Mouse (Mus musculus) heart, postnatal 0 days (tissue): ENCODE results near the gene Lamtor2. TPM values are rescaled to one million over a fixed set of nuclear protein-coding genes. Genes with fewer than 3 reads are reported as not detected.
A peak's percentile ranks its signal among the peaks of the same experiment; 100 is the strongest.

ENCODE experiments used
- ATAC-seq: fragments of 200-750 bp; cut with Nextera tagmentation; 2 replicates; pipeline ENCODE4 v1.8.0; 2017; ENCODE audit warnings: low read depth, moderate number of reproducible peaks, moderate library complexity; ENCODE audit not compliant: insufficient read depth
- DNase-seq: peaks from one replicate; pipeline ENCODE4 v3.0.0-alpha.2; 2016; ENCODE audit warnings: low spot score
- H3K27ac ChIP-seq: fragments of 300-500 bp; sonication (generic); 2 replicates; pipeline ENCODE4 v1.5.1; 2014; ENCODE audit warnings: low read depth, mild to moderate bottlenecking
- H3K27me3 ChIP-seq: fragments of 300-500 bp; sonication (generic); 2 replicates; pipeline ENCODE4 v1.6.1; 2014; ENCODE audit warnings: low read length, mixed read lengths; ENCODE audit not compliant: control insufficient read depth, insufficient read depth
- H3K36me3 ChIP-seq: fragments of 300-500 bp; sonication (generic); replicated peaks from 2 replicates; pipeline ENCODE4 v1.6.1; 2014; ENCODE audit warnings: low read length, mixed read lengths; ENCODE audit not compliant: control insufficient read depth, insufficient read depth
- H3K4me1 ChIP-seq: fragments of 300-500 bp; sonication (generic); 2 replicates; pipeline ENCODE4 v1.6.1; 2014; ENCODE audit warnings: antibody characterized with exemption; ENCODE audit not compliant: control insufficient read depth, insufficient read depth
- H3K4me2 ChIP-seq: fragments of 300-500 bp; sonication (generic); 2 replicates; pipeline ENCODE4 v1.6.1; 2014; ENCODE audit warnings: low read depth, mild to moderate bottlenecking, low read length, moderate library complexity
- H3K4me3 ChIP-seq: fragments of 300-500 bp; sonication (generic); 2 replicates; pipeline ENCODE4 v1.5.1; 2014; ENCODE audit warnings: low read depth, low read length
- H3K9ac ChIP-seq: fragments of 300-500 bp; sonication (generic); replicated peaks from 2 replicates; pipeline ENCODE4 v1.6.1; 2014; ENCODE audit warnings: low read depth, low read length, mixed read lengths
- H3K9me3 ChIP-seq: fragments of 300-500 bp; sonication (generic); replicated peaks from 2 replicates; pipeline ENCODE4 v1.6.1; 2016; ENCODE audit warnings: low read length; ENCODE audit not compliant: control insufficient read depth
- CTCF ChIP-seq: IDR thresholded peaks from 2 replicates; pipeline ENCODE4 v1.5.1; 2016; ENCODE audit warnings: antibody characterized with exemption, control low read depth, low read depth
- EP300 ChIP-seq: IDR thresholded peaks from 2 replicates; pipeline ENCODE4 v1.6.1; 2016; ENCODE audit warnings: antibody characterized with exemption, low read depth
- WGBS: fragments of 180-500 bp; shearing (Covaris S2); extraction: QIAGEN DNeasy Blood & Tissue Kit; methylation state at CpG from one replicate; pipeline ENCODE4 v1.1.7; 2014; 5-methylcytosine and 5-hydroxymethylcytosine counted together
- polyA plus RNA-seq: library from polyadenylated mRNA; unstranded; fragments of >200 nt; fragmentation: Nextera tagmentation; extraction: Ambion mirVana; gene quantifications from 2 replicates; pipeline ENCODE4 v1.2.1, GENCODE M21; 2015
- total RNA-seq: library from RNA; depleted of rRNA; stranded (reverse); fragments of >200 nt; gene quantifications from 2 replicates; pipeline ENCODE4 v1.2.3, GENCODE M21; 2014; ENCODE audit warnings: low replicate concordance

Lamtor2 gene
- total and polyA plus RNA-seq, 2 experiments from 2014 or later = 3.6 to 131 TPM

DNA sequence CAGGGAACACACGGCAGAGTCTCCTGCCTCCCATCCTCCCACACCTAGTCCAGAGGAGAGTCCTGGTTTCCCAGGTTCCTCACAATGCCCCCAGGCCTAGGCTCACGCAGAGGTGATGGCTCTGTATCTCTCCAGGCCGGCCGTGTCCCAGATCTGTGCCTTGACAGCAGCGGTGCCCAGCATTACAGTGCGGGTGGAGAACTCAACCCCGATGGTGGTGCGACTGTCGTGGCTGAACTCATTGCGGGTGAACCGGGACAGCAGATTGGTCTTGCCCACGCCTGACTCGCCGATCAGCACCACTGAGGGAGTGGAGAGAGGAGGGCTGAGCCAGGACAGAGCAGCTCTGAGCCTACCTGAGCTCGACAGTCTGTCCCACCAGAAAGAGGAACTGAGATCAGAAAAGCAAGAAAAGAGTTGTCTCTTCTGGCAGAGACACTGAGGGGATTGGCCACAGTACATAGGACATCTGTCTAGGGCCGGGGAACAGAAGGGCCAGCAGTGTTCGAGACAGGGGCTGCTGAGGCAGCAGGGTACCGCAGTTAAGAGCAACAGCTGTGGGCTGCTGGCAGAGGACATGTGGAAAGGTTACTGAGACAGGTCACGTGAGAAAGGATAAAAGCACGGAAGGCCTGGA, 7.8 kb downstream of the Lamtor2 start:
- DNase-seq = no peak
- 55% methylated on average over 20 of the region's 20 CpGs for WGBS
- Histone ChIP-seq H3K27me3 (no peaks in the 10 kb centered on the region), H3K4me2 (no peak overlapping the region), H3K4me1 (peaks cover 9% of the 10 kb centered on the region; the same call in 1 of the 2 replicates), H3K4me3 (no peak overlapping the region), H3K36me3 (no peaks in the 10 kb centered on the region), H3K9ac (no peak overlapping the region), H3K27ac (no peak overlapping the region), H3K9me3 (no peaks in the 10 kb centered on the region)
- TF ChIP-seq EP300 = no peak
- no peak for TF ChIP-seq CTCF
- no peak for ATAC-seq

- no peak overlapping the region for H3K27ac ChIP-seq
- no peak overlapping the region for H3K4me3 ChIP-seq
- no peaks in the 10 kb centered on the region for H3K27me3 ChIP-seq
- H3K4me2 ChIP-seq = no peak overlapping the region
- H3K4me1 ChIP-seq = peaks cover 11% of the 10 kb centered on the region; the same call in 1 of the 2 replicates
- no peak for ATAC-seq
- TF ChIP-seq EP300 (no peak), CTCF (peak; percentile 64)
- 33% methylated on average over 5 of the region's 5 CpGs for WGBS
- DNase-seq = no peak
- H3K36me3 ChIP-seq = no peaks in the 10 kb centered on the region
- H3K9me3 ChIP-seq = no peaks in the 10 kb centered on the region
- H3K9ac ChIP-seq = no peak overlapping the region
These were observed 8.4 kb downstream of the Lamtor2 start for GRCm38 (mm10) chr3:88544514-88544913.

DNA sequence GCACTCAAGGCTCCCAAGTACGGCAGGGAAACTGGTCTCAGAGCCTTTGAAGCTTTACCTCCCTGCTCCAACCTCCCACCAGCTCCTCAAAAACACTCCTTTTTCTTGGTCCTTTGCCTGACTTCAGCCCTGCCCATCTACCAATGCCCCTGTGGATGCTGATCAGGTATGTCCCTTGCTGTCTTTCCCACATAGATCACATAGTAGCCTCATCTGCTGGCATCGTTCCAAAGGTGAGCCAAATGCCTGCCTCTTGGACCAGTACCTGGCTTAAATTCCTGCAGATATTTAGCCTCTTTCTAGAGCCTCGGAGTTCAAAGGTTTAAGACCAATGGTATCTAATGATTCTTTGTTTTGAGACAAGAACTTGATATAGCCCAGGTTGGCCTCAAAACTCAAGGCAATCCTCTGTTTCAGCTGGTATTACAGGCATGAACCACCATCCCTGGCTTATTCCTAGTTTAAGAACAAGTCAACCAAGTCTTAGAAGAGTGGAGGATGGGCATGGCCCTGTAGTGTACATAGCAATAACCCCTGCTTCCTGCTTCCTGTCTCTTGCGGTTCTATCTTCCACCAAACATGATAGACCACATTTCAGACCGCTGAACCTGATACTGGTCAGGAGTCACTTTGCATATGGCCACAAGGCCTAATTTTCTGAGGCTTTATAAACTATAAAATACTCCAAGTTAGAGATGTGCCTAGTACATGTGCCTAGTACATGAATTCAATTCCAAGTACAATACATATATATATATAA, 9.0 kb downstream of the Lamtor2 start:
- H3K27ac ChIP-seq = no peak overlapping the region
- no peak overlapping the region for H3K9ac ChIP-seq
- ATAC-seq (no peak), DNase-seq (no peak)
- peaks cover 11% of the 10 kb centered on the region; the same call in 1 of the 2 replicates for H3K4me1 ChIP-seq
- no peaks in the 10 kb centered on the region for H3K36me3 ChIP-seq
- H3K27me3 ChIP-seq = no peaks in the 10 kb centered on the region
- no peak overlapping the region for H3K4me3 ChIP-seq
- no peak overlapping the region for H3K4me2 ChIP-seq
- 59% methylated on average over 5 of the region's 5 CpGs for WGBS
- TF ChIP-seq CTCF = no peak
- no peak for TF ChIP-seq EP300
- no peaks in the 10 kb centered on the region for H3K9me3 ChIP-seq

DNA sequence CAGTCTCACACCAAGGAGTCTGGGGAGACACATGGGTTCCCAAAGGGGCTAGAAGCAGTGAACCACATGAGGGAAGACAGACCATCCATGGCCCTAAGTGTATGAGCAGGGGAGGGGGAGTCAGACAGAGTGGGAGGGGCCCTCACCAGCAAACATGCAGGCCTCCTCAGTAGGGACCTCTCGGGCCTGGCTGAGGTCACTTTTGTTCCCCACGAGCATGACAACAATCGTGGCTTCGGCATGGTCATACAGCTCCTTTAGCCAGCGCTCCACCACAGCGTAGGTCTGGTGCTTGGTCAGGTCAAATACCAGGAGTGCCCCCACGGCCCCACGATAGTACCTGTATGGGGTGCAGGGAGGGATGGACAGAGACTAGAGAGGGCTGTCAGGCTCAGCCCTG, 9.7 kb downstream of the Lamtor2 start:
- Histone ChIP-seq H3K4me1 (peaks cover 11% of the 10 kb centered on the region; the same call in 1 of the 2 replicates), H3K4me3 (no peak overlapping the region), H3K27ac (no peak overlapping the region), H3K9ac (no peak overlapping the region), H3K4me2 (no peak overlapping the region), H3K36me3 (no peaks in the 10 kb centered on the region), H3K27me3 (no peaks in the 10 kb centered on the region), H3K9me3 (no peaks in the 10 kb centered on the region)
- ATAC-seq (no peak), DNase-seq (no peak)
- 80% methylated on average over 8 of the region's 8 CpGs for WGBS
- no peak for TF ChIP-seq CTCF
- TF ChIP-seq EP300 = no peak

DNA sequence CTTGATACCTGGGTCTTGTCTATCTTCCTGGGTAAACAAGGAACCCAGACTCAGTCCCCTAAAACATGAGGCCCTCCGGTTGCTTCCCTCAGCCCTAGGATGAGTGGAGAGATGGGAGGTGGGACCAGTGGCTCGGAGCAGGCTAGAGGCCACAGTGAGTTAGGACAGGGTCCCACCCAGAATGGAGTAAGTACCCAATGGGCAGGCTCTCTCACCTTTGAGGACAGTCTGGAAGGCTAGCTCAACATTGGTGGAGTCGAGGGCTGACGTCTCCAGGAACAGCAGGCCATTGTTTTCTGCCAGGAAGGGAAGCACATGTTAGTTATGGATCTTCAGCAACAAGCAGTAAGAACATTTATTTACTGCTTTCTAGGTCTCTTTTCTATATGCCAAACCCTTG, 10.4 kb downstream of the Lamtor2 start:
- Histone ChIP-seq H3K4me3 (no peak overlapping the region), H3K27me3 (no peaks in the 10 kb centered on the region), H3K4me1 (peaks cover 11% of the 10 kb centered on the region; the same call in 1 of the 2 replicates), H3K4me2 (no peak overlapping the region), H3K9ac (no peak overlapping the region), H3K9me3 (no peaks in the 10 kb centered on the region), H3K36me3 (0 out of 2 replicates have a peak, but pooled peaks cover 3% of the 10 kb centered on the region), H3K27ac (no peak overlapping the region)
- no peak for DNase-seq
- WGBS = 66% methylated on average over 4 of the region's 4 CpGs
- TF ChIP-seq CTCF = no peak
- TF ChIP-seq EP300 = no peak
- no peak for ATAC-seq
